Mouse (Mus musculus) hindbrain, postnatal 0 days (tissue): ENCODE data around the gene Creb1. TPM values are rescaled to one million over a fixed set of nuclear protein-coding genes. Genes with fewer than 3 reads are reported as not detected.
"Not testable (repeated sequence)": the region's sequence is repeated elsewhere in the genome, so short reads cannot be mapped to it uniquely, and the experiment has no call there.

Experiments
- ATAC-seq: fragments of 200-750 bp; cut with Nextera tagmentation; 2 replicates; pipeline ENCODE4 v1.8.0; 2017; ENCODE audit warnings: mild to moderate bottlenecking, moderate TSS enrichment, moderate library complexity
- DNase-seq: peaks from one replicate; pipeline ENCODE4 v3.0.0-alpha.2; 2015; ENCODE audit warnings: low spot score
- H3K27ac ChIP-seq: fragments of 300-500 bp; sonication (generic); 2 replicates; pipeline ENCODE4 v1.5.1; 2014; ENCODE audit warnings: mild to moderate bottlenecking
- H3K27me3 ChIP-seq: fragments of 300-500 bp; sonication (generic); 2 replicates; pipeline ENCODE4 v1.6.1; 2014; ENCODE audit warnings: low read length, mixed read lengths; ENCODE audit not compliant: insufficient read depth
- H3K36me3 ChIP-seq: fragments of 300-500 bp; sonication (generic); 2 replicates; pipeline ENCODE4 v1.6.1; 2014; ENCODE audit warnings: low read length, mixed read lengths; ENCODE audit not compliant: insufficient read depth
- H3K4me1 ChIP-seq: fragments of 300-500 bp; sonication (generic); 2 replicates; pipeline ENCODE4 v1.6.1; 2014; ENCODE audit warnings: antibody characterized with exemption, low read length, mixed read lengths; ENCODE audit not compliant: insufficient read depth
- H3K4me2 ChIP-seq: fragments of 300-500 bp; sonication (generic); 2 replicates; pipeline ENCODE4 v1.6.1; 2014; ENCODE audit warnings: low read depth, mild to moderate bottlenecking, low read length, moderate library complexity, mixed read lengths
- H3K4me3 ChIP-seq: fragments of 300-500 bp; sonication (generic); 2 replicates; pipeline ENCODE4 v1.5.1; 2014; ENCODE audit warnings: low read length
- H3K9ac ChIP-seq: fragments of 300-500 bp; sonication (generic); replicated peaks from 2 replicates; pipeline ENCODE4 v1.6.1; 2014; ENCODE audit warnings: mild to moderate bottlenecking, low read length, moderate library complexity, mixed read lengths
- H3K9me3 ChIP-seq: fragments of 300-500 bp; sonication (generic); 2 replicates; pipeline ENCODE4 v1.6.1; 2016; ENCODE audit warnings: low read length, mixed read lengths
- CTCF ChIP-seq: IDR thresholded peaks from 2 replicates; pipeline ENCODE4 v1.5.1; 2016; ENCODE audit warnings: antibody characterized with exemption, control low read depth, low read depth
- WGBS: fragments of 180-500 bp; shearing (Covaris S2); extraction: QIAGEN DNeasy Blood & Tissue Kit; methylation state at CpG from one replicate; pipeline ENCODE4 v1.1.7; 2014; 5-methylcytosine and 5-hydroxymethylcytosine counted together
- polyA plus RNA-seq: library from polyadenylated mRNA; unstranded; fragments of >200 nt; fragmentation: Nextera tagmentation; extraction: Ambion mirVana; gene quantifications from 2 replicates; pipeline ENCODE4 v1.2.1, GENCODE M21; 2015
- total RNA-seq: library from RNA; depleted of rRNA; stranded (reverse); fragments of >200 nt; gene quantifications from 2 replicates; pipeline ENCODE4 v1.2.3, GENCODE M21; 2014

Creb1 gene
- total and polyA plus RNA-seq, 2 experiments from 2014 or later: 12.4 to 50.3 TPM

DNA sequence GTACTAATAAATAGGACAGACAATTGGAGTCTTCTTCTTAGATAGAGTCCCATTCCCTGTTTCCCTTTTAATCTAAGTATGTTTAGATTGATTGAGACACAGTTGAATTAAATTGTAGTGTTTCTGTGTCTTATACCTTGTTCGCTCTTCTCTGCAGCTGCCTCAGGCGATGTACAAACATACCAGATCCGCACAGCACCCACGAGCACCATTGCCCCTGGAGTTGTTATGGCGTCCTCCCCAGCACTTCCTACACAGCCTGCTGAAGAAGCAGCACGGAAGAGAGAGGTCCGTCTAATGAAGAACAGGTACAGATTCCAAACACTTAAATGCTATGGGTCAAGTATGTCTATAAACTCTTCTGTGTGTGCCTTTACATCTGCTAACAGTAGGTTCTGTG, 43.6 kb downstream of the Creb1 start:
- 89% methylated on average over 7 of the region's 7 CpGs for WGBS
- no peaks in the 10 kb centered on the region for H3K9me3 ChIP-seq
- DNase-seq: no peak
- no peaks in the 10 kb centered on the region for H3K4me1 ChIP-seq
- H3K36me3 ChIP-seq: peaks cover 13% of the 10 kb centered on the region; the same call in 1 of the 2 replicates
- no peak overlapping the region for H3K9ac ChIP-seq
- no peak for TF ChIP-seq CTCF
- no peak overlapping the region for H3K27ac ChIP-seq
- ATAC-seq: no peak
- H3K4me2 ChIP-seq: no peak overlapping the region
- no peak overlapping the region for H3K4me3 ChIP-seq
- no peaks in the 10 kb centered on the region for H3K27me3 ChIP-seq

DNA sequence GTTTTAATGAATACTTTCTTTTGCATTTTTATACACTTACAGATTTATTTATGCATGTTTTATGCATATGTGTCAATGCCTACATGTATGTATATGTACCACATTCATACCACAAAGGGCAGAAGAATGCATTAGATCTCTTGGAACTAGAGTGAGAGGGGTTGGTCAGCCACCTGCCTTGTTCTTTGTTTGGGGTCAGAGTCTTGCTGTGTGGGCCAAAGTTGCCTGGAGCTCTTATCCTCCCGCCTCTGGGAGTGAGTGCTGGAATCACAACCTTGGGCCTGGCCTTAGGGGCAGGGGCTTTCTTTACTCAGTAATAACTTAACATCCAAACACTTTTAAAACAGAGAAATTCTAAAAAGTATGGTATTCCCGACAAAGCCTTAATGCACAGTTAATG, 44.3 kb downstream of the Creb1 start:
- Histone ChIP-seq H3K9ac (no peak overlapping the region), H3K4me2 (no peak overlapping the region), H3K9me3 (no peaks in the 10 kb centered on the region), H3K36me3 (peaks cover 13% of the 10 kb centered on the region; the same call in 1 of the 2 replicates), H3K27ac (no peak overlapping the region), H3K4me3 (no peak overlapping the region), H3K4me1 (no peaks in the 10 kb centered on the region), H3K27me3 (no peaks in the 10 kb centered on the region)
- ATAC-seq (no peak), DNase-seq (no peak)
- TF ChIP-seq CTCF: no peak
- 64% methylated on average over 2 of the region's 2 CpGs for WGBS

DNA sequence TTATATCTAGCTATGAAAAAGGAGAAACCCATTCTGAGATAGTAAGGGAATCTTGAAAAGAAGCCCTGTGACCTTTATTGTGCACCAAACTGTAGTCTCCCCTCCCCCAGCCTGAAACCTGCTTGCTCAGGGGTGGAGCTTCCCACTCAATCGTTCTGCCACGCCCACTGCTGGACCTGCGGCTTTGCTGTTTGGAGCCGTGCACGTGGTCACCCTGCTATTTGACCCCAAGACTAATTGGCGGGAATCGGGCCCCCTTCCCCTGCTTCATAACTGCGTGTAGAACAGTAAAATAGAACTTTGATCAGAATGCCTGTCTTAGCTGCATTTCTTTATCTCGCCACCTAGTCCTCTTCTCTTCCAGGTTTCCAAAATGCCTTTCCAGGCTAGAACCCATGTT, 45.5 kb downstream of the Creb1 start:
- not testable (repeated sequence) for ATAC-seq, H3K9ac ChIP-seq
- WGBS: 51% methylated on average over 9 of the region's 9 CpGs

DNA sequence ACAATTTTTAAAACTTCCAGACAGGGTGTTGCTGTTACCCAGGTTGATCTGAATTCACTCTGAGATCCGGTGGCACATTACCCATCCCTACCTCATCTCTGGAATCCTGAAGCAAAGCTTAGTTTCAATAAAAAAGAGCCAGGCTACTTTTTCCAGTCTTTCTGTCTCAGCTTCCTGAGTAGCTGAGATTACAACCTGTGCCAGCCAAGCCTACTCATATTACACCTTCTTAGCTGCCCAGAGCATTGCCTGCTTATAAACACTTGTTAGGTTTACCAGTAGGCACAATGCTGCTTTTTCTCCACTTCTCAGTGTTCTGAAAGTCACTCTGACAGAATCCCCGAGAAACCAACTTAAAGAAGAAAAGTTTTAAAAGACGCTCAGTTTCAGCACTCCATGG, 46.4 kb downstream of the Creb1 start:
- Histone ChIP-seq H3K36me3 (peaks cover 16% of the 10 kb centered on the region; the same call in 1 of the 2 replicates), H3K4me3 (no peak overlapping the region), H3K4me2 (no peak overlapping the region), H3K27me3 (no peaks in the 10 kb centered on the region), H3K27ac (no peak overlapping the region), H3K9me3 (no peaks in the 10 kb centered on the region), H3K4me1 (no peaks in the 10 kb centered on the region), H3K9ac (no peak overlapping the region)
- DNase-seq (no peak), ATAC-seq (no peak)
- TF ChIP-seq CTCF: no peak
- 90% methylated on average over 3 of the region's 3 CpGs for WGBS

More for the DNA sequence above, 45.5 kb downstream of the Creb1 start:
- H3K9me3 ChIP-seq, H3K4me2 ChIP-seq, H3K27ac ChIP-seq, H3K4me3 ChIP-seq, DNase-seq, H3K4me1 ChIP-seq, H3K27me3 ChIP-seq: not testable (repeated sequence)
- peaks cover 16% of the 10 kb centered on the region; the same call in 1 of the 2 replicates for H3K36me3 ChIP-seq

DNA sequence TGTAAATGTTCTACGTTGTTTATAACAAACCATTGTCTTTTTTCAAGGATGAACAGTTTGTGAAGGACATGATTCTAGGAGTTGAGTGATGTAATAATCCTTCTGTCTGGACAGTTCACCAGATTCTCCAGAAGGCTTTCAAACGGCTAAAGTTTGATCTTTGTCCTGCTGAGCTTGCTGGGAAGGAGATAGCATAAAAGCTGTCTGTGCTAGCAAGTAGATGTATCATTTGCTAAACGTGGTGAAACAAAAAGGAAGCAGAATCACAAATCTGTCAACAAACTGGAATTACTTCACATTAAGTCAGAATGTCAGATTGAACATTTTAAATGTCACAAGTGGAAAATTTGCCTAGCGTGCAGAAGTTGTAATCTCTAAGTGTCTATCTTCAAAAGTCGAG, 66.5 kb downstream of the Creb1 start:
- Histone ChIP-seq H3K9me3 (no peaks in the 10 kb centered on the region), H3K4me1 (no peaks in the 10 kb centered on the region), H3K36me3 (no peaks in the 10 kb centered on the region; the same call in 1 of the 2 replicates), H3K4me2 (no peak overlapping the region), H3K9ac (no peak overlapping the region), H3K27me3 (no peaks in the 10 kb centered on the region), H3K27ac (no peak overlapping the region), H3K4me3 (no peak overlapping the region)
- no peak for ATAC-seq
- no peak for TF ChIP-seq CTCF
- 52% methylated on average over 5 of the region's 5 CpGs for WGBS
- no peak for DNase-seq

DNA sequence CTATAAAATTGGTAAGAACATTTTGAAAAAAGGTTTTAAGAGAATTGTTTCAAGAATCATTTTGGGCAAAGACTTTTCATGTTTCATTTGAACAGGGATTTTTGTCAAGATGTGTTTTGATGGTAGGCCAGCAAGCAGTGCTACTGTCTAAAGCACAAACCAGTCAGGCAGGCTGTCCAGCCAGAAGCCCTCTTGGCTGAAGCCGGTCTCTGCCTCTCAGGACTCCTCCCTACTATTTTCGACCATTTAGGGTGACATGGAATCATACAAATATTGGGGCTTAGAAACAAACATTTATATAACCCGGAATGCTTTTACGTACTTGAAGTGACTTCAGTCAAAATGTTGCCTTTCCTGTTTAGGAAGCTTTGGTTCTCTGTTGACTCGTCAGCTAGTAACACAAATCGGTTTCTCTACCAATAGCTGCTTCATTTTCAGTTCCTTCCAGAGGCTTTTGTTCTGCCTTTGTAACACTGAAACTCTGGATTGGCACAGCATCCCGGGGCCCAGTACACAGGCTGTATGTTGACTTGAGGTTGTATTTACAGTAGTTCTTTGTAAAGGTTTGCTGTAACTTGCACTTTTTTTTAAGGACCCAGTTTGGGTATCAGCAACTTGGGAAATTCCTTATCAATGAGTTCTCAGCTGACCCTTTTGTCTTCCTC, 68.1 kb downstream of the Creb1 start:
- H3K27ac ChIP-seq: 0 out of 2 replicates have a peak overlapping the region, but pooled peaks have one; percentile 1
- no peak overlapping the region for H3K4me3 ChIP-seq
- TF ChIP-seq CTCF: no peak
- no peaks in the 10 kb centered on the region for H3K27me3 ChIP-seq
- H3K9ac ChIP-seq: no peak overlapping the region
- ATAC-seq (no peak), DNase-seq (no peak)
- 81% methylated on average over 7 of the region's 7 CpGs for WGBS
- no peak overlapping the region for H3K4me2 ChIP-seq
- no peaks in the 10 kb centered on the region for H3K9me3 ChIP-seq
- H3K4me1 ChIP-seq: no peaks in the 10 kb centered on the region
- H3K36me3 ChIP-seq: no peaks in the 10 kb centered on the region; the same call in 1 of the 2 replicates

DNA sequence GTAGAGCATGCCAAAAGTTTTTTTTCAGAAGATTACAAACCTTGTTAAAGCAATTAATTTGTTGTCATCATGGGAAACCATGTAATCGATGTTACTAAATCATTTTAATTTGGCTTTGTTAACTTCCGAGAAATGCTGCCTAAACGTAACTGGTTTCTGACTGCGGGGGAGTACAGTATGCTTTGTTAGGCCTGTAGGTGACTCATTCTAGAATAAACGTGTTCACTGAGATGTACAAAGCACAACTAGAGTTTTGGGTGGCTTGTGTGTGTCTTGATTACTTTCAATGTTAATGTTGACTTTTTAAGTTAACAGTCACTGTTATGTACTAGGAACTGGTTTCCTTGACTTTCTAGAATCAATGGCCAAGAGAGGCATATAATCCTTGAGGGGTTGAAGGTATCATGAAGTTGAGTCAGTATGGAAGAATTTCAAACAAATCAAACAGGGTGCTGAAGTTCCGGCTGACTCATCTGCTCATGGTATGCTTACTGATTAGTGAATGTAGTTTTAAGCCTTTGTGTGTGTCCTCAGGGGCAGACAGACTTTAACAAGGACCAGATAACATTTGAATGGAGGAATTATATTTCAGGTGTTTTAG, 68.9 kb downstream of the Creb1 start:
- H3K27me3 ChIP-seq: no peaks in the 10 kb centered on the region
- H3K4me1 ChIP-seq: no peaks in the 10 kb centered on the region
- H3K4me2 ChIP-seq: no peak overlapping the region
- H3K27ac ChIP-seq: no peak overlapping the region
- H3K9me3 ChIP-seq: no peaks in the 10 kb centered on the region
- no peak overlapping the region for H3K4me3 ChIP-seq
- no peak for TF ChIP-seq CTCF
- 85% methylated on average over 6 of the region's 6 CpGs for WGBS
- DNase-seq: no peak
- H3K36me3 ChIP-seq: no peaks in the 10 kb centered on the region; the same call in 1 of the 2 replicates
- ATAC-seq: no peak
- H3K9ac ChIP-seq: no peak overlapping the region
